Comparison of ENCODE assay signal across 10 mouse cellular contexts in the genomic region with DNA sequence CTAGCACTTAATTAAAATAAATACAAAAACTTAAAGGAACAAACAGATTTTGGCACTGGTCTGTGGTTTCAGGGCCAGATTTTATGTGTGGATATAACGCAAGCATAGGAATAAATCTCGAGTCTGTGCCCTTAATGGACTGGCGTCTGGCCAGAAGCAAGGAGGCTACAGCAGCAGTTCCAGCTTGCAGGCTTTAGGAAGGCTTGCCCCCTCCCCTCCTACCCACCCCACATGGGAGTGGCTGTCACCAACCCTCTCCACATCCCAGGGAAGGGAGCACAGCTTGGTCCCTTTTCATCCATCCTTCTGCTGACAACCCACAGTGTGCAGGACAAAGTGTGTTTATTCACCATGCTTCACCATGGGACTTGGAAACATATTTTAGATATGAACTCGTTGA.
DNase-seq lines count a peak whose midpoint lies in the region; ATAC-seq and TF ChIP-seq lines count a peak whose summit lies in the region.
"Had no signal": no experiment of that assay in that cellular context is flagged by ENCODE, and none has a peak within 500 bp of the region (broad histone marks: within the 10 kb centered on the region; RNA-seq: fewer than 3 reads in every experiment).

No protein-coding gene starts in this region.

- H3K27ac ChIP-seq in hindbrain, embryonic 12.5 days, result peak overlapping the region; percentile 44; the same call in 1 of the 2 replicates
- no peak overlapping the region for H3K27ac ChIP-seq in midbrain, postnatal 0 days (ENCODE audit: low read depth, low read length)
- H3K27ac ChIP-seq: liver, embryonic 14.5 days had no signal

- peaks cover 26% of the 10 kb centered on the region for H3K4me1 ChIP-seq in hindbrain, embryonic 12.5 days
- H3K4me1 ChIP-seq in midbrain, postnatal 0 days (ENCODE audit: insufficient read depth, low read length), result peaks cover 3% of the 10 kb centered on the region; the same call in 1 of the 2 replicates

- no peak overlapping the region for H3K9ac ChIP-seq in hindbrain, embryonic 12.5 days
- H3K9ac ChIP-seq in midbrain, postnatal 0 days (replicated peaks; ENCODE audit: low read length, poor library complexity, severe bottlenecking), result no peak overlapping the region
- H3K9ac ChIP-seq: liver, embryonic 14.5 days had no signal

- DNase-seq in kidney, postnatal 10 days, result peak; percentile 34
- no peak for DNase-seq in kidney, adult 18-20 months
- peak; percentile 56 for DNase-seq in retina, postnatal 1 day
- DNase-seq in retina, embryonic 14.5 days (ENCODE audit: low spot score), result no peak
- DNase-seq in midbrain, postnatal 0 days (ENCODE audit: low spot score), result peak; percentile 71
- no peak for DNase-seq in gastrocnemius, adult 18-20 months (ENCODE audit: low spot score)
- DNase-seq in cerebellum, adult 11 months, result no peak
- DNase-seq: spleen, adult 18-20 months had no signal

- H3K27me3 ChIP-seq in hindbrain, embryonic 12.5 days, result no peaks in the 10 kb centered on the region
- H3K27me3 ChIP-seq in midbrain, postnatal 0 days (ENCODE audit: insufficient read depth, low read length), result no peaks in the 10 kb centered on the region

- peak; percentile 17; the same call in 1 of the 2 replicates for ATAC-seq in hindbrain, embryonic 12.5 days (ENCODE audit: low FRiP score)
- no peak for ATAC-seq in midbrain, postnatal 0 days (ENCODE audit: low FRiP score)

- WGBS in hindbrain, embryonic 12.5 days, result 46% methylated on average over 4 of the region's 4 CpGs
- WGBS in midbrain, postnatal 0 days, result 31% methylated on average over 4 of the region's 4 CpGs

- H3K36me3 ChIP-seq in hindbrain, embryonic 12.5 days, result no peaks in the 10 kb centered on the region
- H3K36me3 ChIP-seq in midbrain, postnatal 0 days (ENCODE audit: insufficient read depth, low read length), result no peaks in the 10 kb centered on the region

- TF ChIP-seq CTCF in midbrain, postnatal 0 days (IDR thresholded peaks at IDR 0.05), result no peak

- no peak overlapping the region for H3K4me2 ChIP-seq in hindbrain, embryonic 12.5 days (replicated peaks)
- no peak overlapping the region for H3K4me2 ChIP-seq in midbrain, postnatal 0 days (ENCODE audit: low read depth, low read length, poor library complexity, severe bottlenecking)

- no peak overlapping the region for H3K4me3 ChIP-seq in hindbrain, embryonic 12.5 days
- no peak overlapping the region for H3K4me3 ChIP-seq in midbrain, postnatal 0 days (ENCODE audit: low read depth, low read length)

- H3K9me3 ChIP-seq in hindbrain, embryonic 12.5 days (replicated peaks), result no peaks in the 10 kb centered on the region
- no peaks in the 10 kb centered on the region for H3K9me3 ChIP-seq in midbrain, postnatal 0 days (ENCODE audit: low read length)

Comparison
In these comparisons a context has a peak if more than half of its experiments do, and no peak if none do; other contexts are left out.
1. DNase-seq: peak in kidney, postnatal 10 days (single experiment), retina, postnatal 1 day (single experiment) and midbrain, postnatal 0 days (single experiment); none in kidney, adult 18-20 months (single experiment), retina, embryonic 14.5 days (single experiment), gastrocnemius, adult 18-20 months (single experiment) and cerebellum, adult 11 months (single experiment).